8 mouse cellular contexts compared by ENCODE assay signal in the genomic region with DNA sequence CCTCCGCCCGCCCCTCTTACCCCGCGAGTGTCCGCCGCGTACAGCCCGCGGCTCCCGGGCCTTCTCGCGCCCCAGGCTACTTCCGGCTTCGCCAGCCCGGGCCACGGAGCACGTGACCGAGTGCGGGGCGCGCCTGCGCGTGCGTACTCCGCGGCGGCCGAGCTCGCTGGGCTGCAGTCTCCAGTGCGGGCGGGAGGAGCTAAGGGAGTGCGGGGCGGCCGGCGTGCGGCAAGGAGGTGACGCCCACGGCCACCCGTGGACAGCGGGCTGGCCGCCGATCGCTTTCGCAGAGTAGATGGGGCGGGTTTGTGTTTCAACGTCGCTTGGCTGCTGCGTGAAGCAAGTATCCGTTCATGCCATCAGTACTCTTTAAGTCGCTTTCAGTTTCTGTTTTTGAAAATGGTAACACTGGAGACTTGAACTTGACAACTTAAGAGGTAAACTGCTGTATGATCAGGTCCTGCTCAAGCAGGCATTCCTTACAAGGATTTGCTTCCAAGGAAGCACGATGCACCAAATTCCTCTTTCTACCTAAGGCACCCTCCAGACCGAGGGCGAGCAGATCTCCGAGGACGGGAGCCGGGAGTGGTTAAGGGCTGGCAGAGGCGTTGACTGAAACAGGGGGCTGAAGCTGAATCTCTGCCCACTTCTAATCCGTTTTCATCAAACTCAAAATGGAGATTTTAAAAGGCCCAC. TPM values are rescaled to one million over a fixed set of nuclear protein-coding genes. Genes with fewer than 3 reads are reported as not detected.
A peak's percentile ranks its signal among the peaks of the same experiment; 100 is the strongest.
DNase-seq lines count a peak whose midpoint lies in the region; ATAC-seq and TF ChIP-seq lines count a peak whose summit lies in the region.

A gene (minus strand): TSS at position 113 of the 696 bp plus-strand sequence.

- H3K9me3 ChIP-seq in E14TG2a.4 (ENCODE audit: low read length): no peaks in the 10 kb centered on the region
- H3K9me3 ChIP-seq in forebrain, embryonic 13.5 days (replicated peaks): no peaks in the 10 kb centered on the region
- H3K9me3 ChIP-seq in neural tube, embryonic 15.5 days (replicated peaks): no peaks in the 10 kb centered on the region

- TF ChIP-seq CTCF in E14TG2a.4 (conservative IDR thresholded peaks at IDR 0.05; ENCODE audit: low read length): no peak

- H3K36me3 ChIP-seq in E14TG2a.4 (ENCODE audit: insufficient read depth, low read length): peaks cover 63% of the 10 kb centered on the region
- H3K36me3 ChIP-seq in forebrain, embryonic 13.5 days (ENCODE audit: poor library complexity, severe bottlenecking): peaks cover 37% of the 10 kb centered on the region
- peaks cover 34% of the 10 kb centered on the region for H3K36me3 ChIP-seq in neural tube, embryonic 15.5 days

- no peaks in the 10 kb centered on the region for H3K27me3 ChIP-seq in E14TG2a.4 (ENCODE audit: insufficient read depth, low read length)
- H3K27me3 ChIP-seq in forebrain, embryonic 13.5 days: no peaks in the 10 kb centered on the region
- no peaks in the 10 kb centered on the region for H3K27me3 ChIP-seq in neural tube, embryonic 15.5 days (replicated peaks)

- H3K27ac ChIP-seq in forebrain, embryonic 13.5 days: no peak within 1 kb of the TSS
- H3K27ac ChIP-seq in neural tube, embryonic 15.5 days (replicated peaks): peak within 1 kb of the TSS; percentile 69

- intact Hi-C loops in heart, postnatal 10 days (cut with DNase I): loop anchor here (2.0 kb wide), 1 partner anchor 38 kb away; no protein-coding TSS in a partner anchor

- peak within 1 kb of the TSS; percentile 83 for H3K4me2 ChIP-seq in forebrain, embryonic 13.5 days
- H3K4me2 ChIP-seq in neural tube, embryonic 15.5 days: peak within 1 kb of the TSS; percentile 82

- under 1% methylated on average over 50 of the region's 58 CpGs for WGBS in forebrain, embryonic 13.5 days
- under 1% methylated on average over 58 of the region's 58 CpGs for WGBS in neural tube, embryonic 15.5 days

- peak within 1 kb of the TSS; percentile 88 for H3K4me3 ChIP-seq in E14TG2a.4 (replicated peaks; ENCODE audit: low read length)
- H3K4me3 ChIP-seq in forebrain, embryonic 13.5 days: peak within 1 kb of the TSS; percentile 88
- peak within 1 kb of the TSS; percentile 85 for H3K4me3 ChIP-seq in neural tube, embryonic 15.5 days (replicated peaks)

- DNase-seq in c-Kit-positive CD71-positive TER-119-positive erythroid progenitor cells, embryonic 14.5 days (ENCODE audit: low spot score): peak; percentile 81
- peak; percentile 95 for DNase-seq in heart, postnatal 10 days
- DNase-seq in layer of hippocampus, adult 11-12 months (ENCODE audit: low spot score): peak; percentile 92
- peak; percentile 93 to 96 for DNase-seq in lung, adult 18-20 months
- peak; percentile 94 for DNase-seq in testis, postnatal 14 days (ENCODE audit: low spot score)

- H3K4me1 ChIP-seq in E14TG2a.4 (replicated peaks; ENCODE audit: low read depth, low read length): peaks cover 36% of the 10 kb centered on the region
- H3K4me1 ChIP-seq in forebrain, embryonic 13.5 days: peaks cover 14% of the 10 kb centered on the region
- peaks cover 17% of the 10 kb centered on the region for H3K4me1 ChIP-seq in neural tube, embryonic 15.5 days

- H3K9ac ChIP-seq in forebrain, embryonic 13.5 days: peak within 1 kb of the TSS; percentile 93
- H3K9ac ChIP-seq in neural tube, embryonic 15.5 days (replicated peaks): peak within 1 kb of the TSS; percentile 89

- peak; percentile 99 for ATAC-seq in forebrain, embryonic 13.5 days
- ATAC-seq in neural tube, embryonic 15.5 days (ENCODE audit: low FRiP score): peak; percentile 98

RNA-seq across cellular contexts. Expression of the gene that starts here (rescaled TPM):
- 31.7 and 37.1 TPM in 2 replicates for polyA plus RNA-seq in forebrain, embryonic 13.5 days (2015; fragmentation: Nextera tagmentation; extraction: Ambion mirVana)
- total RNA-seq in heart, postnatal 10 days (2021): 10 to 100 TPM; 17.3 to 19.5 TPM
- polyA plus RNA-seq in neural tube, embryonic 15.5 days (2015; fragmentation: Nextera tagmentation; extraction: Ambion mirVana): 28.2 and 29.3 TPM in 2 replicates
